Mouse (Mus musculus): Measurements from ENCODE around the gene Pak3.

DNA sequence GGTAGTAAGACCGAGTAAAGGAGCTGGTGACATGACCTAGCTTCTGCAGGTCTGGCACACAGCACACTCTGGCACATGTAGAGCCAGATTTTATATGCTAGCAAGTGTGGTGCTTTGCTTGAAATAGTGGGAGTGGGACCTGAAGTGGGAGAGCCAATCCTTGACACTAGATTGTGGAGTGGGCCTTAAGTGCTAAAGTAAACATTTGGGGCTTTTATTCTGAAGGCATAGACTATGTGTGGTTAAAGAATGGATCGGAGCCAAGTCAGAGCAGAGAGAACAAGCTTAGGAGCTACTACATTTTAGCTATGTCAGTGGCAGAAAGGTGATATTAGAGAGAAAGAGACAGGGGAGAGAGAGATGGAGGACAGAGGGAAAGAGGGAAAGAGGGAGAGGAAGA, 61.5 kb downstream of the Pak3 start:
- TF ChIP-seq CTCF (IDR thresholded peaks at IDR 0.05; ENCODE audit: insufficient read depth, low read depth, low read length): no peak
- TF ChIP-seq POLR2A (IDR thresholded peaks at IDR 0.05; ENCODE audit: insufficient read depth, low read depth, low read length): no peak

Measured in olfactory bulb, adult 2 months (tissue).